Mouse (Mus musculus) heart, postnatal 14 days (tissue): Measurements from ENCODE around the gene Adgre5. TPM values are rescaled to one million over a fixed set of nuclear protein-coding genes. Genes with fewer than 3 reads are reported as not detected.

Source experiments
- DNase-seq, 2 experiments: peaks; one replicate each; pipeline ENCODE4 v3.0.0; 2021 to 2022
- intact Hi-C: fragments of 180-260 bp; cut with DNase I; formaldehyde crosslinking; loops from one replicate; pipeline ENCODE4 v1.15.1; 2025
- total RNA-seq, 2 experiments: library from RNA; stranded (reverse); gene quantifications; 2 replicates each; pipeline ENCODE4 v1.2.3; 2021

Gene Adgre5
- total RNA-seq, 2 experiments from 2014 or later, result 56.7 to 59.2 TPM

- intact Hi-C loops, result no loop called here
- DNase-seq, result no peak
Measured at GRCm38 (mm10) chr8:83757084-83757607, 16.0 kb upstream of the Adgre5 start.

- intact Hi-C loops, result no loop called here
Measured at GRCm38 (mm10) chr8:83756273-83756672, 15.1 kb upstream of the Adgre5 start.

GRCm38 (mm10) chr8:83754149-83754548 lies 13.0 kb upstream of the Adgre5 start:
- intact Hi-C loops, result no loop called here

More at GRCm38 (mm10) chr8:83756273-83756672, 15.1 kb upstream of the Adgre5 start:
- no peak for DNase-seq

DNA sequence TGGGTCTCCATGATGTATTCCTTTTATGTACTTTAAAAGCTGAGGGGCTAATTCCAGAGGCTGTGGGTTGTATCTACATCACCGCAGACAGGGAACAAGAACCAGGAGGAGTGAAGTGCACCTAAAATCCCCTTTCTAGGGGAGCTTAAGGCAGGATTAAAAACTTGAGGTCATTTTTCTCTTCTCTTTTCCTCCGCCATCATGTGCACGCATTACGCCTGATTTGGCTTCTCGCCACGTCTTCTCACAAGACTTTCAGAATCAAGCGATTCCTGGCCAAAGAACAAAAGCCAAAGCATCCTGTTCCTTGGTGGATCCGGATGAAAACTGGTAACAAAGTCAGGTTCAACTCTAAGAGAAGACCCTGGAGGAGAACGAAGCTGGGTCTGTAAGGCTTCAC lies 8.1 kb upstream of the Adgre5 start:
- DNase-seq, result peak; percentile 32 to 49
- intact Hi-C loops, result no loop called here

More at GRCm38 (mm10) chr8:83754149-83754548, 13.0 kb upstream of the Adgre5 start:
- DNase-seq, result no peak

DNA sequence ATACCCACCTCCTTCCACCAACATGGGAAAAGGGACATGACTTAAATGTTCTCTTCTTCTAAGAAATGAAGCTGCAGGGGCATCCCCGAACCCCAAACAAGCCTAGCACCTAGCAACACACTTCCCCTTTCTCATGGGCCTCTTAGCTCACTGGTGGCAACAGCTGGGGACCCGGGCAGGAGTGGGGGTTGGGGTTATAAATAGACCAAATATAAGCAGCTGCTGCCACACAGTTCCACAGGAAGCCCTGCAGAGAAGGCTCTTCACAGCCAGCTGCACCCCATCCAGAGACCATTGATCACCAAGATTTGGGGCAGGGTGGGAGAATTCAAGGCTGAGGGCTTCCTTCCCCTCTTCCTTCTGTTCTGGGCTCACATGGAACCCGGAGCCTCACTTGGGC lies 7.6 kb upstream of the Adgre5 start:
- intact Hi-C loops, result no loop called here
- peak; percentile 34 to 54 for DNase-seq

DNA sequence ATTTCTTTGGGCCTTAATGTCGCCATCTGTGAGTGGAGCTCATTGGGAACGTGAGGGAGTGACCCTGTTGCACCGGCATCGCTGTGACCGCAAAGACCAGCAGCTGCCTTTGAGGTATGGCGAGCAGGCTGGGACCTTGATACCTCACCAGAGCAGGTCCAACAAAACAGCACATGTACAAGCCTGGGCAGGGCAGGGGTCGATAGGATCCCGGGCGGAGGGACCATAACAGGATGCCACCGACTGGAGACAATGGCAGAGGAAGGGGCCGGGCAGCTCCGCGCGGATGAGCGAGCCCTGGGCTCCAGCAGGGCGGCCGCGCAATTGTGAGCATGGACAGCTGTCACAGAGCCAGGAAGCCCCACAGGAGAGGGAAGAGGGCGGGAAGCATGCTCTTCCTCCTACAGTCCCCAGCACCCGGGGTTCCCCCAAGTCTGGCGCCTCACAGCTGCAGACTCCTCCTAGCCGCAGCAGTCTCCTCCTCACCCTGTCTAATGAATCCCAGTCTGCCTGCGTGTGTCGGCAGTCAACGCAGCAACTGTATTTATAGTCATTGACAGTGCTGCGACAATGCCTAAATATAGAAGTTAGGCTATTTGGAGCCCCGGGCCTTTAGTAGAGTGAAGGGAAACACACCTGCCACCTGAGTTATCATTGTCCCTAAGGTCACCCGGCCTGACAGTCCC lies 6.7 kb upstream of the Adgre5 start:
- intact Hi-C loops, result no loop called here
- peak; percentile 80 to 82 for DNase-seq

GRCm38 (mm10) chr8:83744070-83744469 lies 2.9 kb upstream of the Adgre5 start:
- no peak for DNase-seq
- intact Hi-C loops, result no loop called here

DNA sequence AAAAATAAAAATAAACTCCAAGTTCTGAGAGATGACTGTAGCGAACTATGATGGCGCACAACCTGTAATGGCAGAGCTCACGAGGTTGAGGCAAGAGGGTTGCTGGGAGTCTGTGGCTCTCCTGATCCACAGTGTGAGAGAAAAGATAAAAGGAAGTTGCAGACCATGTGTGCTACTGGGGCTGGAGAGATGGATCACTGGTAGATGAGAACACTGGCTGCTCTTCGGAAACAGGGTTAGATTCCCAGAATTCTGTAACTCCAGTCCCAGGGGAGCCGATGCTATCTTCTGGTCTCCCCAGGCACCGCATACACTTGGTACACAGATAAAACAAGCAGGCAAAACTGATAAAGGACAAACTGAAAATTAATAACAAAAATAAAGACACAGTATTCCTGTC lies 1.8 kb upstream of the Adgre5 start:
- intact Hi-C loops, result no loop called here
- DNase-seq, result no peak

DNA sequence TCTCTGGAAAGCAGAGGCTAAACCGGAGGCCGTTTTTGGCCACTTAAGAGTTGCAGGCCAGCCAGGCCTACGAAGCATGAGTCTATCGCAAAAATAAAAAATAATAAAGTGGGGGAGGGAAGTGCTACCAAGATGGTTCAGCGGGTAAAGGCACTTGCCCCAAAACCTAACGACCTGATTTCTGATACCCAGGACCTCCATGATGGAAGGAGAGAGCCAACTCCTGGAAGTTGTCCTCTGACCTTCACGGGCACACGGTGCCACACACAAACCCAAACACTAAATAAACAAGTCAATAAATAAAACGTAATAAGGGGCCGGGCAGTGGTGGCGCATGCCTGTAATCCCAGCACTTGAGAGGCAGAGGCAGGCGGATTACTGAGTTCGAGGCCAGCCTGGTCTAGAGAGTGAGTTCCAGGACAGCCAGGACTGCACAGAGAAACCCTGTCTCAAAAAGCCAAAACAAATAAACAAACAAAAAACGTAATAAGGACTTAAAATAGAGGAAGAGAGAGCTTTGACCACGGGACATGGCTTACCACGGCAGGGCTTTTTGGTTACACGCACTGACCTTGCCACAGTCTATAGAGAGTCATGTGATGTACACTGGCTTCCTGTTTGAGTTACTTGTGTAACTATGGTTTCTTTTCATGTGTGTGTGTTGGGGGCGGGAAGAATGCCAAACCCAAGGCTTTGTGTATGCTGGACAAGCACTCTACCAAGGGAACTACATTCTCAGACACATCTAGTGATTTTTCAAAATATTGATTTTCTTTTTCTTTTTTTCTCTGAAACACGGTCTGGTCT lies 926 bp upstream of the Adgre5 start:
- peak; percentile 30 to 32 for DNase-seq
- intact Hi-C loops, result no loop called here

GRCm38 (mm10) chr8:83740586-83740975 lies 545 bp downstream of the Adgre5 start:
- no peak for DNase-seq
- intact Hi-C loops, result no loop called here

DNA sequence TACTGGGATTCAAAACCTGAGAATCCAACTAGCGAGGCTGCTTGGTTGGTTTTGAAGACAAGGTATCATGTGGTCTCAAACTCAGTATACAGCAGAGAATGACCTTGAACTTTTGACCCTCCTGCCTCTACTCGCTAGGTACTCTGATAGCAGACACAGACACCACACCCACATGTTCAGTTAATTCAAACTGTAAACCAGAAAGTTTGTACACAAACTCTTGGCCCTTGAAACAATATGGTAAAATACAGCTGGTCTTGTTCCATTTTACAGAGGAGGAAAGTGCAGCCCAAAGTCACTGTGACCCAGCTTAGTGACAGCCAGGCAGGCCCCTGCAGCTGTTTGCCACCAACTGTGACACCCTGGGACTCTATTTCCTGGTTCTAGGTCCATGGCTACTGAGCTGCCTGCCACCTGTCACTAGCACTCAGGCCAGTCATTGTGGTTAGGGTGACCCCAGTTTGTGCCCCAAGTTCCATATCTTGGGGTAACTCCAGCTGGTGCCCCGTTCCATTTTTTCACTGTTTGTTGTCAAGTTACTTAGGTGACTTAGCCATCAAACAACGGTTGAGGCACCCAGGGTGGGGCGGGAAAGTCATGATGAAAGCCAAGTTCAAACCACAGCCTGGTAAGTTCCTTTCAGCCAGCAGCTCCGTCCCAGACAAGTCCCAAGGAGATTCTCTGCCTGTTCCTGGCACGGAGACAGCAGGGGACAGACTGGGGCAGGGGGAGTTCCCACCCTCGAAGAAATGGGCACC lies 1.2 kb downstream of the Adgre5 start:
- peak; percentile 41 to 45 for DNase-seq
- intact Hi-C loops, result no loop called here

- DNase-seq, result peak; percentile 60 to 68
- intact Hi-C loops, result no loop called here
Measured at GRCm38 (mm10) chr8:83738949-83739710, 2.0 kb downstream of the Adgre5 start.

GRCm38 (mm10) chr8:83737852-83738562 lies 3.1 kb downstream of the Adgre5 start:
- intact Hi-C loops, result no loop called here
- peak; percentile 78 to 80 for DNase-seq

GRCm38 (mm10) chr8:83737346-83737745 lies 3.8 kb downstream of the Adgre5 start:
- intact Hi-C loops, result no loop called here

GRCm38 (mm10) chr8:83736681-83737080 lies 4.4 kb downstream of the Adgre5 start:
- intact Hi-C loops, result no loop called here
- no peak for DNase-seq

More at GRCm38 (mm10) chr8:83737346-83737745, 3.8 kb downstream of the Adgre5 start:
- no peak for DNase-seq

GRCm38 (mm10) chr8:83732919-83733318 lies 8.2 kb downstream of the Adgre5 start:
- intact Hi-C loops, result no loop called here

GRCm38 (mm10) chr8:83731906-83732305 lies 9.2 kb downstream of the Adgre5 start:
- DNase-seq, result no peak
- intact Hi-C loops, result no loop called here

More at GRCm38 (mm10) chr8:83732919-83733318, 8.2 kb downstream of the Adgre5 start:
- DNase-seq, result no peak

DNA sequence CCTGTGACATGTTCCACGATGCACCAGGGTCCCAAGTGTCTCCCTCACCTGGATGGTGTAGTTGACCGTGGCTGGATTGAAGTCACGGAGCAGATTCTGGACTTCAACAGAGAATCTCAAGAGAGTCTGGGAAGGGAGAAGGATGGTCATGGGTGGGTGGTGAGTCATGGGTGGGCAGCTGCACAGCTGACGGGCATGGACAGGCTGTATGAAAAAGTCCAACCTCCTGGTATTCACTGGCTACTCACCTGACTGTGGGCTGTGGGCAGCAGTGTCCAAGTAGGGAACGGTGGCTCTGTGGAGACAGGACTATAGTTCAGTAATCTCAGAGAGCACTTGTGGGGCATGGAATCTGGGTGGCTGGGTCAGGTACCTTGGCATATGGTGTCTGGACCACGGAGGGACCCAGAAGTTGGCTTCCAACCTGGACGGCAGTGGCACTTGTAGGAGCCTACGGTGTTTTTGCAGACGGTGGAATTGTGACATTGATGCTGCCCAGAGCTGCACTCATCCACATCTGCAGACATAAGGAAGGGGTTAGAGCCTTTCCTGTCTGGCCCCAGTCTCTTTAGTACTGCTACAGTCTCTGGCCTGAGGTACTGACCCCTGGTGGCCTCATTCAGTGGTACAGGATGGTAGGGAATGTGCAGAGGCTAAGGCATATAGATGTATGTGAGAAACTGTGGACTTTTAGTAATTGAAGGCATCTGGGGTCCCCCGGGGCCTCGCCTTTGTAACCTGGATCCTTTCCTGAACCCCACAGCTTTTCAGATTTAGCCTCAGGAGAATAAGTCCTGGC lies 11.9 kb downstream of the Adgre5 start:
- peak in 1 of 2 experiments; percentile 67 for DNase-seq
- intact Hi-C loops, result loop anchor here (5.0 to 10.0 kb wide), 2 partner anchors 64 to 223 kb away; partner anchors contain the start of gene Ptger1
